Mouse (Mus musculus): ENCODE results near the gene Zfr. TPM values are rescaled to one million over a fixed set of nuclear protein-coding genes. Genes with fewer than 3 reads are reported as not detected.
"Not testable (repeated sequence)": the region's sequence is repeated elsewhere in the genome, so short reads cannot be mapped to it uniquely, and the experiment has no call there.

The Zfr gene
- polyA plus RNA-seq, 1 experiment from 2014 or later = 119 TPM

- Histone ChIP-seq H3K36me3 (ENCODE audit: poor library complexity, severe bottlenecking) (peaks cover 25% of the 10 kb centered on the region), H3K4me3 (no peak overlapping the region), H3K27me3 (no peaks in the 10 kb centered on the region), H3K27ac (no peak overlapping the region), H3K4me2 (no peak overlapping the region), H3K4me1 (no peaks in the 10 kb centered on the region), H3K9me3 (replicated peaks) (no peaks in the 10 kb centered on the region), H3K9ac (no peak overlapping the region)
- WGBS = 92% methylated on average over 8 of the region's 8 CpGs
- ATAC-seq = no peak
Measured at GRCm38 (mm10) chr15:12140985-12141729, 23.5 kb downstream of the Zfr start.

DNA sequence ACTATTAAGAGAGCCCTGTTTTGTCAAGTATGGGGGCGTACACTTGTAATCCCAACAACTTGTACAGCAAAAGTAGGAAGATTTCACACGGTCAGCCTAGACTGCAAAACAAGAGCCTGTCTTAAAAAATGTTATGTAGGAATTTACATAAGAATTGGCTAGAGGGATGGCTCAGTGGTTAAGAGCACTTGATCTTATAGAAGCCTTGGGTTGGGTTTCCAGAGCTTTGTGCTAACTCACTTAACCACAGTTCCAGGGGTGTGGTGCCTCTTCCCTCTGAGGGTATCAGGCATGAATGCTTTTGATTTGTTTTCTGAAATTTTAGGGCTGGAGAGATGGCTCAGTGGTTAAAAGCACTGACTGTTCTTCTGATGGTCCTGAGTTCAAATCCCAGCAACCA, 29.8 kb downstream of the Zfr start:
- H3K4me2 ChIP-seq = no peak overlapping the region
- H3K9me3 ChIP-seq (replicated peaks) = no peaks in the 10 kb centered on the region
- 69% methylated on average over 2 of the region's 2 CpGs for WGBS
- no peak overlapping the region for H3K9ac ChIP-seq
- no peaks in the 10 kb centered on the region for H3K27me3 ChIP-seq
- H3K4me3 ChIP-seq = no peak overlapping the region
- no peak for ATAC-seq
- H3K36me3 ChIP-seq (ENCODE audit: poor library complexity, severe bottlenecking) = peaks cover 42% of the 10 kb centered on the region
- H3K4me1 ChIP-seq = no peaks in the 10 kb centered on the region
- no peak overlapping the region for H3K27ac ChIP-seq

- H3K4me3 ChIP-seq = no peak overlapping the region
- H3K9me3 ChIP-seq (replicated peaks) = no peaks in the 10 kb centered on the region
- H3K4me2 ChIP-seq = no peak overlapping the region
- no peak overlapping the region for H3K27ac ChIP-seq
- no peak overlapping the region for H3K9ac ChIP-seq
- WGBS = 94% methylated on average over 6 of the region's 6 CpGs
- no peak for ATAC-seq
- no peaks in the 10 kb centered on the region for H3K27me3 ChIP-seq
- H3K36me3 ChIP-seq (ENCODE audit: poor library complexity, severe bottlenecking) = peaks cover 58% of the 10 kb centered on the region
- H3K4me1 ChIP-seq = no peaks in the 10 kb centered on the region
Measured at GRCm38 (mm10) chr15:12149501-12149900, 31.9 kb downstream of the Zfr start.

- 94% methylated on average over 3 of the region's 3 CpGs for WGBS
Measured at GRCm38 (mm10) chr15:12153747-12154146, 36.1 kb downstream of the Zfr start.

DNA sequence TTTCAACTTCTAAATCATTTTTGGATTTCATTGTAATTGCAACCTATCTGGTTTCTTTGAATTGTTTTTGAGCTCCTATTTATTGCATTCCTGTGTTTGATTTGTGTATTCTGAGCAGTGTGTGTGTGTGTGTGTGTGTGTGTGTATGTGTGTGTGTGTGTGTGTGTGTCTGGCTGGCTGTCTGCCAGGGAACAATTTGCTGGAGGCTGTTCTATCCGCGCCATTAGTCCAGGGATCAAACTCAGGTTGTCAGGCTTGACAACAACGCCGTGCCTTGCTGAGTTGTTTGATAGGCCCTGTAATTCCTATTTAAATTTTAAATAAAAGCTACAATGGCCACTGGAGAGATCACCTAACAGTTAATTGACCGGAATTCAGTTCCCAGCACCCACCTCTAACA, 60.5 kb downstream of the Zfr start:
- H3K4me1 ChIP-seq = no peaks in the 10 kb centered on the region
- no peak for ATAC-seq
- no peak overlapping the region for H3K4me3 ChIP-seq
- H3K4me2 ChIP-seq = no peak overlapping the region
- H3K9ac ChIP-seq = no peak overlapping the region
- H3K27me3 ChIP-seq = no peaks in the 10 kb centered on the region
- 50% methylated on average over 5 of the region's 5 CpGs for WGBS
- no peaks in the 10 kb centered on the region for H3K9me3 ChIP-seq (replicated peaks)
- peaks cover 75% of the 10 kb centered on the region for H3K36me3 ChIP-seq (ENCODE audit: poor library complexity, severe bottlenecking)
- H3K27ac ChIP-seq = no peak overlapping the region

More at GRCm38 (mm10) chr15:12153747-12154146, 36.1 kb downstream of the Zfr start:
- Histone ChIP-seq H3K36me3 (ENCODE audit: poor library complexity, severe bottlenecking) (peaks cover 77% of the 10 kb centered on the region), H3K27ac (no peak overlapping the region), H3K27me3 (no peaks in the 10 kb centered on the region), H3K9me3 (replicated peaks) (no peaks in the 10 kb centered on the region), H3K4me1 (no peaks in the 10 kb centered on the region), H3K9ac (no peak overlapping the region), H3K4me2 (no peak overlapping the region), H3K4me3 (no peak overlapping the region)
- no peak for ATAC-seq

DNA sequence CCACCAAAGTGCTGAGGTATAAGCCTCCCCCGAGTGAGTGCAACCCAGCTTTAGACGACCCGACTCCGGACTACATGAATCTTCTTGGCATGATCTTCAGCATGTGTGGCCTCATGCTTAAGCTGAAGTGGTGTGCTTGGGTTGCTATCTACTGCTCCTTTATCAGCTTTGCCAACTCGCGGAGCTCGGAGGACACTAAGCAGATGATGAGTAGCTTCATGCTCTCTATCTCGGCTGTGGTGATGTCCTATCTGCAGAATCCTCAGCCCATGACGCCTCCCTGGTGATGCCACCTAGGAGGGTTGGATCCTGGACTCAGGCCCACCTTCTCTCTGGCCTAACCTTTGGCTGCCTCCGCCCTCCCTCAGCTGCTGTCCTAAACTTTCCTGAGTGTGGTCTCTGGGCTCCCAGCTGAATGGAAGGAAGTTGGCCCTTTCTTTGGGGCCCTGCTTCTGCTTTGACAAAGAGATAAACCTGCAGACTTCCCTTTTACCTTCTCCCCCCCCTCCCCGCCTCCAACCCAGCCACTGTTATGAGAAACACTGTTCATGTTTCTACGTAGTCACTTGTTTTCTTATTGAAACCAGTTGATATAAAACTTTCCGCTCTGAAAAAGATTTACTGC, 63.7 kb downstream of the Zfr start:
- H3K4me1 ChIP-seq, H3K27ac ChIP-seq: not testable (repeated sequence)

GRCm38 (mm10) chr15:12193880-12194816, 76.5 kb downstream of the Zfr start:
- Histone ChIP-seq H3K9me3 (replicated peaks) (no peaks in the 10 kb centered on the region), H3K9ac (no peak overlapping the region), H3K27me3 (no peaks in the 10 kb centered on the region), H3K4me3 (no peak overlapping the region), H3K27ac (no peak overlapping the region), H3K4me1 (no peaks in the 10 kb centered on the region), H3K4me2 (no peak overlapping the region), H3K36me3 (ENCODE audit: poor library complexity, severe bottlenecking) (peaks cover 14% of the 10 kb centered on the region)
- ATAC-seq = no peak
- WGBS = 72% methylated on average over 25 of the region's 25 CpGs

More for the DNA sequence above, 63.7 kb downstream of the Zfr start:
- H3K9ac ChIP-seq; H3K4me2 ChIP-seq; H3K27me3 ChIP-seq; H3K9me3 ChIP-seq (replicated peaks); ATAC-seq; H3K4me3 ChIP-seq: not testable (repeated sequence)
- 95% methylated on average over 13 of the region's 13 CpGs for WGBS
- H3K36me3 ChIP-seq (ENCODE audit: poor library complexity, severe bottlenecking) = peaks cover 57% of the 10 kb centered on the region

DNA sequence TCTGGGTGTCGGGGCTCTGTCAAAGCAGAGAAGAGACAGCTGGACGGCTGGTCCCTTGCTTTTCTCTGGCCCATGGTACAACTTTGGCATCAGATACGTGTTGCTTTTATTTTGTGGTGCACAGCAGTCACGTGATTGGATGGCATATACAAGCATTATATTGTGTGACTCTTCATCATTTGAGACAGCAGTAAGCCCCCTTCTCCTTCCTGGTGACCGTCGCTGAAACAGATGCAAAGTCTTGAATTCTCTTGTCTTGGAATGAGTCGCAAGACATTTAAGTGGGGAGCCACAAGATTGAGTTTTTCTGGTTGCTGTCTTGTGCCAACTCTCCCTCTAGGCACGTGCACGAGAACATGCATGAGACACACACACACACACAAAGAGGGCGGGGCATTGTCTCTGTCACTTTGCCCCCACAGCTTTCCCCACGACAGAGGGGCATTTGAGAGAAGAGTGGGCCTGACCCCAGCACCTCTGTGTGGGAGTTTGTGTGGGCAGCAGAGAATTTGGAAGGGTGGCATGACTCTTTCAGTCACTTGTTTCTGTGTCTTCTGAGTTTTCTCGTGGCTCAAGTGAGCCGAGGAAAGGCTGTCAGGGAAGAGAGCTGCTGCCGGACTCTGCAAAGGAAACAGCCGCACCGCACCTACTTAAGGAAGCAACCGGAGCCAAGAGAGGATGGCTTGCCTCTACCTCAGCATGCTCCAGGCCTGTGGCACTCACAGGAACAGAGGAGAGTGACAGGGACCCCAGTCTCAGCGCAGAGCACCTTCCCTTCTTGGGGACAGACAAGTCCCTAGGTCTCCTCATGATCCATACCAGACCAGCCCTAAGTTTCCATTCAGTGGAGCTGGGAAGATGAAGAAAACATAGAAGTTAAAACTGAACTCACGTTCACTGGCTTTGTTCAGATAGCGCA, 77.4 kb downstream of the Zfr start:
- WGBS = 81% methylated on average over 20 of the region's 20 CpGs
- H3K27ac ChIP-seq = no peak overlapping the region
- peaks cover 10% of the 10 kb centered on the region for H3K36me3 ChIP-seq (ENCODE audit: poor library complexity, severe bottlenecking)
- ATAC-seq = no peak
- no peak overlapping the region for H3K9ac ChIP-seq
- no peaks in the 10 kb centered on the region for H3K27me3 ChIP-seq
- no peak overlapping the region for H3K4me3 ChIP-seq
- H3K4me1 ChIP-seq = no peaks in the 10 kb centered on the region
- H3K4me2 ChIP-seq = no peak overlapping the region
- no peaks in the 10 kb centered on the region for H3K9me3 ChIP-seq (replicated peaks)

DNA sequence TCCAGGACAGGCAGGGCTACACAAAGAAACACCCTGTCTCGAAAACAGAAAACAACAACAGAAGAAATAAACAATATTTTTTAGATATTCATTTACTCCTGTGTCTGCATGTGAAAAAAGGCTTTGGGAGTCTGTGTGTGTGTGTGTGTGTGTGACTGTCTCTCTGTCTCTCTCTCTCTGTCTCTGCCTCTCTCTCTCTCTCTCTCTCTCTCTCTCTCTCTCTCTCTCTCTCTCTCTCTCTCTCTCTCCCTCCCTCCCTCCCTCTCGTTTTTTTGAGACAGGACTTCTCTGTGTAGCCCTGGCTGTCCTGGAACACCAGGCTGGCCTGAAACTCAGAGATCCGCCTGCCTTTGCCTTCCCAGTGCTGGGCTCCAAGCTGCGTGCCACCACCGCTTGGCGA, 78.3 kb downstream of the Zfr start:
- Histone ChIP-seq H3K27ac (no peak overlapping the region), H3K4me1 (no peaks in the 10 kb centered on the region), H3K36me3 (ENCODE audit: poor library complexity, severe bottlenecking) (0 out of 2 replicates have a peak, but pooled peaks cover 1% of the 10 kb centered on the region), H3K9ac (no peak overlapping the region), H3K9me3 (replicated peaks) (no peaks in the 10 kb centered on the region), H3K27me3 (no peaks in the 10 kb centered on the region), H3K4me3 (no peak overlapping the region), H3K4me2 (no peak overlapping the region)
- WGBS = 76% methylated on average over 6 of the region's 6 CpGs
- ATAC-seq = no peak

DNA sequence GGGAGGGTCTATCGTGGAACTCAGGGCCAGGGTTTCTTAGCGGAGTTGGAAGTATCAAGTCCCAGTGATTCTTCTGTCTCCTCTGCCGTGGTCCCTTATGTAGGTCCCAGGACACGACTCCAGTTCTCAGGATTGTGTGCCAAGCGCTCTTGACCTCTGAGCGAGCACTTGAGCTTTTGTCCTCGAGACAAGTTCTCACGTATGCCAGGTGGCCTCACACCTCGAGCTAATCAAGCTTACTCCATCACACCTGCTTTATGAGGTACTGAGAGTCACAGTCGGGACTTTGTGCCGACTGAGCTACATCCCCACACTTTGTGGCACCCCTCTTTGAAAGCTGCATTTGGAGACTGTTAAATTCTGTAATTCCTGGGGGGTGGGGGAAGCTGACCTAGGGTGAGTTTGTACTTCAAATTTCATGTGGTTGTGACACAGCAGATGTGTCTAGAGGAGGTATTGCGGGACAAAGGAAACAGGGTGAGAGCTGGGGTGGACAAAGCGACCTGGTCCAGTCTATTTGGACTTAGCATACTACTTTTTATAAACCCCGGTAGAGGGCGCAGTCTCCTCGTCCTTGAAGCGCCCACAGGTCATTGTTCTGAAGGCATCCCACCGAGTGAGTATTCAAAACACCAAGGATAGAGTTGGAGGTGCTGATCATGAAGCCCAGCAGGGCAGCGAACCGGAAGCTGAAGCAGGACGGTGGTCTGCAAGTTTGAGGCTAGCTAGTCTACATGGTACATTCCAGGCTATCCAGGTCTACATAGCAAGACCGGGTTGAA, 79.0 kb downstream of the Zfr start:
- Histone ChIP-seq H3K36me3 (ENCODE audit: poor library complexity, severe bottlenecking) (no peaks in the 10 kb centered on the region), H3K4me1 (no peaks in the 10 kb centered on the region), H3K4me3 (no peak overlapping the region), H3K9ac (no peak overlapping the region), H3K4me2 (no peak overlapping the region), H3K27me3 (no peaks in the 10 kb centered on the region), H3K9me3 (replicated peaks) (no peaks in the 10 kb centered on the region), H3K27ac (no peak overlapping the region)
- 38% methylated on average over 22 of the region's 22 CpGs for WGBS
- ATAC-seq = peak; percentile 78

- WGBS = 90% methylated on average over 6 of the region's 6 CpGs
- Histone ChIP-seq H3K27me3 (no peaks in the 10 kb centered on the region), H3K9me3 (replicated peaks) (no peaks in the 10 kb centered on the region), H3K36me3 (ENCODE audit: poor library complexity, severe bottlenecking) (no peaks in the 10 kb centered on the region), H3K4me2 (no peak overlapping the region), H3K4me1 (no peaks in the 10 kb centered on the region), H3K27ac (no peak overlapping the region), H3K4me3 (no peak overlapping the region), H3K9ac (no peak overlapping the region)
- no peak for ATAC-seq
Measured at GRCm38 (mm10) chr15:12197361-12197760, 79.7 kb downstream of the Zfr start.

All from forebrain, embryonic 13.5 days (tissue).